Mouse (Mus musculus) stomach, postnatal 0 days (tissue): Measurements from ENCODE around the gene Vegfc.

Source experiments
- CTCF ChIP-seq: IDR thresholded peaks from 2 replicates; pipeline ENCODE4 v1.5.1; 2016; ENCODE audit warnings: antibody characterized with exemption, low read depth, mild to moderate bottlenecking, moderate library complexity
- EP300 ChIP-seq: optimal IDR thresholded peaks from 2 replicates; pipeline ENCODE3; 2016; ENCODE audit warnings: antibody characterized with exemption

GRCm38 (mm10) chr8:54100058-54100457 lies 22.7 kb downstream of the Vegfc start:
- TF ChIP-seq EP300 (no peak), CTCF (no peak)
